Mouse (Mus musculus): ENCODE results near the gene Mpi. TPM values are rescaled to one million over a fixed set of nuclear protein-coding genes. Genes with fewer than 3 reads are reported as not detected.
A peak's percentile ranks its signal among the peaks of the same experiment; 100 is the strongest.

Mpi gene
- total and polyA plus RNA-seq, 3 experiments = 119 to 146 (median 132) TPM

DNA sequence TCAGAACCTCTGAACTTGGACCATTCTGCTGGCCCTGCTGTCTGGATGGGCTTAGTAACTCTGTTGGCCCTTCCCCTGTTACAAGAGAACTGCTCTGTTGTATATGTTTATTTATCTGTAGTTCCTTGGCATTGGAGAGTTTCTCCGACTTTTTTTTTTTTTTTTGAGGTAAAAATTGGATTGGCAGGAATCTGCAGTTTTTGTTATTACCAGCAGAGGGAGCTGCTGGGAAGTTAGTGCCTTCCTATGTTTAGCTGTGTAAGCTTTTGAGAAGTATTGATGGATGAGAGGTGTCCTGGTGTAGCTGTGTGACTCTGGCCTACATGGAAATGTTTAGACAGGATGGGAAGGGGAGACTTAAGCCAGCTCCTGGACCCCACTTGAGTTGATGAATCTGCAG is 11.3 kb downstream of the Mpi start:
- H3K27me3 ChIP-seq (ENCODE audit: control insufficient read depth, insufficient read depth, low read length) = no peaks in the 10 kb centered on the region
- TF ChIP-seq POLR2A (IDR thresholded peaks at IDR 0.05; ENCODE audit: insufficient read depth, low read depth, low read length) = 0 out of 2 replicates have a peak, but pooled peaks have one; percentile 10
- TF ChIP-seq EP300 (IDR thresholded peaks at IDR 0.05; ENCODE audit: insufficient read depth, low read depth, low read length) = no peak
- TF ChIP-seq CTCF (IDR thresholded peaks at IDR 0.05) = peak; percentile 93
- H3K4me3 ChIP-seq = no peak overlapping the region
- intact Hi-C loops (cut with DNase I) = loop anchor here (1.0 to 5.0 kb wide), 4 partner anchors 48 to 221 kb away; partner anchors contain the start of gene Ulk3
- H3K4me1 ChIP-seq (ENCODE audit: control insufficient read depth, insufficient read depth, low read length) = peaks cover 5% of the 10 kb centered on the region
- 0% methylated on average over 1 of the region's 1 CpGs for WGBS
- H3K9ac ChIP-seq (ENCODE audit: low read depth, low read length) = no peak overlapping the region
- no peak overlapping the region for H3K27ac ChIP-seq
- H3K36me3 ChIP-seq (ENCODE audit: control insufficient read depth, insufficient read depth, low read length) = no peaks in the 10 kb centered on the region; the same call in 1 of the 2 replicates
- H3K79me2 ChIP-seq (replicated peaks; ENCODE audit: control insufficient read depth, insufficient read depth, low read length) = no peaks in the 10 kb centered on the region
- DNase-seq = peak; percentile 41 to 47

DNA sequence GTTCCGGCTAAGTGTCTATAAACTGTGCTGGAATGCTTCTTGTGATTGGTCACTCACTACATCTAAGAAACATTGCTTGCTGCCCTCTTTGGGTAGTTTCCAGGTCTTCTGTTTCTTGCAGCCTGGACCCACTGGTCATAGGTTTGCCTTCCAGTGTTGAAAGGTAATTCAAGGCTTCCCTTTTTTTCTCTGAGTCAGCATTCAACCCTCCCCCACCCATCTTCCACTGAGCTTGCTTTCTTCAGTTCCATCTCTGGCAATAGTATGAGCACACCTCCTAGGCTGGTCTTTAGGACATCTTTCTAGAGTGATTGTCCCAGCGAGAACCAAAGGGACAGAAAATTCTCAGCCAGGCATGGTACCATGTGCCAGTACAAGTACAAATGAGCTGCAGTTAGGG is 13.0 kb downstream of the Mpi start:
- Histone ChIP-seq H3K4me1 (ENCODE audit: control insufficient read depth, insufficient read depth, low read length) (peaks cover 5% of the 10 kb centered on the region), H3K79me2 (replicated peaks; ENCODE audit: control insufficient read depth, insufficient read depth, low read length) (no peaks in the 10 kb centered on the region), H3K27me3 (ENCODE audit: control insufficient read depth, insufficient read depth, low read length) (no peaks in the 10 kb centered on the region), H3K27ac (no peak overlapping the region), H3K9ac (ENCODE audit: low read depth, low read length) (no peak overlapping the region), H3K36me3 (ENCODE audit: control insufficient read depth, insufficient read depth, low read length) (no peaks in the 10 kb centered on the region; the same call in 1 of the 2 replicates), H3K4me3 (no peak overlapping the region)
- TF ChIP-seq POLR2A (IDR thresholded peaks at IDR 0.05; ENCODE audit: insufficient read depth, low read depth, low read length) = peak; percentile 23; the same call in 1 of the 2 replicates
- TF ChIP-seq EP300 (IDR thresholded peaks at IDR 0.05; ENCODE audit: insufficient read depth, low read depth, low read length) = no peak
- intact Hi-C loops (cut with DNase I) = loop anchor here (2.0 to 5.0 kb wide), 3 partner anchors 15 to 108 kb away; partner anchors contain the start of gene Scamp2
- 87% methylated on average over 2 of the region's 2 CpGs for WGBS
- DNase-seq = no peak

DNA sequence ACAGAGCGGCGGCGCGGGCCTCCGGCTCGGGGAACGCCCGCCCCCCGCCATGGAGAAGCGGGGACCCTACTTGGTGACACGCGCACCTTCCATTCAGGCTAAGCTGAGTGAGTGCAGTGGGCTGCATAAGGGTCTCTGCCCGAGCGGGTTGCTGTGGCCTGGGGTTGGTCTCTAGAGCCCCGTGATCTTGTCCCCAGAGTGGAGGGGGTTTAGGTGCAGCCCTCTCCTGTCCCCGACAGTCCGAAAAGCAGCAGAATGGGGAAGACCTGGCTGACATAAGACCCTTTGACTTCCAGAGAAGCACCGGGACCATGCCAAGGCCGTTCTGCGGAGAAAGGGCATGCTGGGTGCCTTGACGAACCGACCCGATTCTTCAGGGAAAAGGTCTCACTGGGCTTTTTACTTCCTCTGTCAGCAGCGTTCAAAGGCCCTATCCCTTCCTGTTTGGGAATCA is 14.8 kb downstream of the Mpi start:
- H3K27ac ChIP-seq = peak overlapping the region; percentile 96

DNA sequence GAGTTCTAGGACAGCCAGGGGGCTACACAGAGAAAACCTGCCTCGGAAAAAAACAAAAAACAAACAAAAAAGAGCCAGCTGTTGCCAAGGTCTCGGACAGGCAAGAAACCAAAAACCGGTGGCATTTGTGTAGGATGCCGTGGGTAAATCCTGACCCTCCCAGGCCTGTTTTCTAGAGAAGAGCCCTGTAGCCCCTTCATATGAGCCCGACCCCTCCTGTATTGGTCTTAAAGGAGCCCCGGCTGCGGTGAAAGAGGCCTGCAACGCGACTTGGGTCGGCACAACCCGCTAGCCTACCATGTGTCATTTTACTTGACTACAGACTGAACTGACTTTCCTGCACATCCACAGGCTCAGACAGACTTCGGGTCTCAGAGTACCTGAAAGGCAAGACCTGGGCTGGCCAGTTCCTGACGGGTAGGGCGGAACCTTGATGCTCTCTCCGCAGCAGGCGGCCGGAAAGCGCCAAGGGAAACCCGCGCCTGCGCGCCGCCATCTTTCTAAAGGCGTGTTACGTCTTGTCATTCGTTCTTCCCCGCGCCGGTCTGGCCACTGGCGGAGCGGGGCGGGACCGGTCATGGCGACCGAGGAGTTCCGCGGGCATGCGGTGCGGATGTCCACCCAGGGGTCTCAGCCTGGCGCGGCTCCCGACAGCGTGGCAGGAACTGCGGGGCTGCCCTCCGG is 15.4 kb downstream of the Mpi start, which contains the start of gene Fam219b:
Gene Fam219b (plus strand): TSS at position 485 of the 684 bp plus-strand sequence.
- peak; percentile 91 to 93 for DNase-seq
- intact Hi-C loops (cut with DNase I) = loop anchor here (5.0 kb wide), 1 partner anchor 110 kb away; no protein-coding TSS in a partner anchor
- H3K36me3 ChIP-seq (ENCODE audit: control insufficient read depth, insufficient read depth, low read length) = peaks cover 12% of the 10 kb centered on the region
- no peaks in the 10 kb centered on the region for H3K27me3 ChIP-seq (ENCODE audit: control insufficient read depth, insufficient read depth, low read length)
- 2% methylated on average over 45 of the region's 45 CpGs for WGBS
- H3K4me3 ChIP-seq = peak within 1 kb of the TSS; percentile 86
- no peaks in the 10 kb centered on the region for H3K79me2 ChIP-seq (replicated peaks; ENCODE audit: control insufficient read depth, insufficient read depth, low read length)
- TF ChIP-seq EP300 (IDR thresholded peaks at IDR 0.05; ENCODE audit: insufficient read depth, low read depth, low read length) (0 out of 2 replicates have a peak, but pooled peaks have one; percentile 27), CTCF (IDR thresholded peaks at IDR 0.05) (no peak), POLR2A (IDR thresholded peaks at IDR 0.05; ENCODE audit: insufficient read depth, low read depth, low read length) (peak; percentile 82)
- peaks cover 8% of the 10 kb centered on the region for H3K4me1 ChIP-seq (ENCODE audit: control insufficient read depth, insufficient read depth, low read length)
- peak within 1 kb of the TSS; percentile 96 for H3K27ac ChIP-seq
- peak within 1 kb of the TSS; percentile 76 for H3K9ac ChIP-seq (ENCODE audit: low read depth, low read length)

More for the DNA sequence above, 14.8 kb downstream of the Mpi start:
- H3K27me3 ChIP-seq (ENCODE audit: control insufficient read depth, insufficient read depth, low read length) = no peaks in the 10 kb centered on the region
- under 1% methylated on average over 24 of the region's 24 CpGs for WGBS
- H3K36me3 ChIP-seq (ENCODE audit: control insufficient read depth, insufficient read depth, low read length) = peaks cover 9% of the 10 kb centered on the region
- H3K4me3 ChIP-seq = peak overlapping the region; percentile 86
- peaks cover 5% of the 10 kb centered on the region for H3K4me1 ChIP-seq (ENCODE audit: control insufficient read depth, insufficient read depth, low read length)
- TF ChIP-seq POLR2A (IDR thresholded peaks at IDR 0.05; ENCODE audit: insufficient read depth, low read depth, low read length) = 0 out of 2 replicates have a peak, but pooled peaks have one; percentile 19
- TF ChIP-seq CTCF (IDR thresholded peaks at IDR 0.05) = no peak
- no peak for DNase-seq
- intact Hi-C loops (cut with DNase I) = loop anchor here (2.0 to 5.0 kb wide), 3 partner anchors 13 to 110 kb away; partner anchors contain the start of gene Scamp2
- peak overlapping the region; percentile 76 for H3K9ac ChIP-seq (ENCODE audit: low read depth, low read length)
- H3K79me2 ChIP-seq (replicated peaks; ENCODE audit: control insufficient read depth, insufficient read depth, low read length) = no peaks in the 10 kb centered on the region

DNA sequence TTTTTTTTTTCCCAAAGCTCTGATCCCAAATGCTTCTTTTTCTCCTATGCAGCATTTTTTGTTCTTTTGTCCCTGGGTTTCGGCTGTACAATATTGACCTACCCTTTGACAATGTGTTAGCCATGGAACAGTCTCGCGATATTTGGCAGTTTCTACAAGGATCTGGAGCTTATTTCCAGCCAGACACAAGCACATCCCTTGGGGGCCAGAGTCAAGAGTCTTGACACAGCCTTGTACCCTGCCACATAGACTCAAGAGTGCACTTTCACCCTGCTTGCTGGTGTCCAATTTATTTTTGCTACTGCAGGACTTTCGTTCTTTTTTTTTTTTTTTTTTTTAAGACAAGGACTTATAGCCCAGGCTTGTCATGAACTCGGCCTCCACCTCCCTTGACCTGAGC is 16.2 kb downstream of the Mpi start:
- 76% methylated on average over 5 of the region's 5 CpGs for WGBS
- Histone ChIP-seq H3K27ac (no peak overlapping the region; the same call in 1 of the 2 replicates), H3K79me2 (replicated peaks; ENCODE audit: control insufficient read depth, insufficient read depth, low read length) (no peaks in the 10 kb centered on the region), H3K4me1 (ENCODE audit: control insufficient read depth, insufficient read depth, low read length) (peaks cover 10% of the 10 kb centered on the region), H3K4me3 (no peak overlapping the region), H3K27me3 (ENCODE audit: control insufficient read depth, insufficient read depth, low read length) (no peaks in the 10 kb centered on the region), H3K9ac (ENCODE audit: low read depth, low read length) (no peak overlapping the region), H3K36me3 (ENCODE audit: control insufficient read depth, insufficient read depth, low read length) (peaks cover 21% of the 10 kb centered on the region)
- TF ChIP-seq CTCF (IDR thresholded peaks at IDR 0.05) (no peak), POLR2A (IDR thresholded peaks at IDR 0.05; ENCODE audit: insufficient read depth, low read depth, low read length) (no peak), EP300 (IDR thresholded peaks at IDR 0.05; ENCODE audit: insufficient read depth, low read depth, low read length) (no peak)
- no peak for DNase-seq
- intact Hi-C loops (cut with DNase I) = loop anchor here (5.0 kb wide), 1 partner anchor 111 kb away; no protein-coding TSS in a partner anchor

DNA sequence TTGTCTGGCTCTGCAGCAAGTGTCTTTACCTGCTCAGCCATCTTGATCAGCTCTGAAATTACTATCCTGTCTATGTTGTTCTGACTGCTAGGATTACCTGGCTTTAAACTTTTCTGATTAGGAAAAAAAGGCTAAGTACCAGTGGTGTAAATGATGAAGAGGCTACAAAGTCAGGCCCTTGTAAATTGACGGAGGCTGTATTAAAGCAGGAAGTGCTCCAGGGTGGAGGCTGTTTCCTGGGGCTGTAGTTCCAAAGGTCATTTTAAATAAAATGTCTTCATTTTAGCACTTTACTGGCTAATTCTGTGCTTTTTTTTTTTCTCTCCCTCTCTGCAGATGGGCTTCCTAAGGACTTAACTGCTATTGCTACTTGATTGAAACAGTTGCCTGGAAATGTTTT is 20.6 kb downstream of the Mpi start:
- intact Hi-C loops (cut with DNase I) = no loop called here
- peaks cover 10% of the 10 kb centered on the region for H3K4me1 ChIP-seq (ENCODE audit: control insufficient read depth, insufficient read depth, low read length)
- 29% methylated on average over 1 of the region's 1 CpGs for WGBS
- no peaks in the 10 kb centered on the region for H3K27me3 ChIP-seq (ENCODE audit: control insufficient read depth, insufficient read depth, low read length)
- TF ChIP-seq POLR2A (IDR thresholded peaks at IDR 0.05; ENCODE audit: insufficient read depth, low read depth, low read length) (no peak), CTCF (IDR thresholded peaks at IDR 0.05) (no peak), EP300 (IDR thresholded peaks at IDR 0.05; ENCODE audit: insufficient read depth, low read depth, low read length) (no peak)
- H3K9ac ChIP-seq (ENCODE audit: low read depth, low read length) = no peak overlapping the region
- peaks cover 48% of the 10 kb centered on the region for H3K36me3 ChIP-seq (ENCODE audit: control insufficient read depth, insufficient read depth, low read length)
- peaks cover 6% of the 10 kb centered on the region; the same call in 1 of the 2 replicates for H3K79me2 ChIP-seq (replicated peaks; ENCODE audit: control insufficient read depth, insufficient read depth, low read length)
- H3K27ac ChIP-seq = peak overlapping the region; percentile 80
- no peak for DNase-seq
- H3K4me3 ChIP-seq = no peak overlapping the region
